In genomic region chr9:91958421-91958820, GRCm38 (mm10) we compare ENCODE assay signal across 19 mouse cellular contexts.
DNase-seq lines count a peak whose midpoint lies in the region; ATAC-seq and TF ChIP-seq lines count a peak whose summit lies in the region.
"Had no signal": no experiment of that assay in that cellular context is flagged by ENCODE, and none has a peak within 500 bp of the region (broad histone marks: within the 10 kb centered on the region; RNA-seq: fewer than 3 reads in every experiment).

No protein-coding gene starts in this region.

- H3K4me3 ChIP-seq in layer of hippocampus, adult 2 months: no peak overlapping the region
- no peak overlapping the region for H3K4me3 ChIP-seq in midbrain, embryonic 14.5 days (replicated peaks; ENCODE audit: low read depth, low read length)
- H3K4me3 ChIP-seq: embryonic facial prominence, embryonic 10.5 days; forebrain, embryonic 13.5 days; heart, embryonic 12.5 days; hindbrain, embryonic 10.5 days; hindbrain, embryonic 15.5 days had no signal

- WGBS in midbrain, embryonic 14.5 days: 73% methylated on average over 3 of the region's 3 CpGs

- no peaks in the 10 kb centered on the region for H3K9me3 ChIP-seq in midbrain, embryonic 14.5 days (ENCODE audit: control insufficient read depth, low read length)
- H3K9me3 ChIP-seq: embryonic facial prominence, embryonic 10.5 days; forebrain, embryonic 13.5 days; heart, embryonic 12.5 days; hindbrain, embryonic 10.5 days; hindbrain, embryonic 15.5 days had no signal

- DNase-seq in cerebellum, adult 9-10 months: peak; percentile 49
- no peak for DNase-seq in cerebellum, adult 11 months
- no peak for DNase-seq in layer of hippocampus, adult 2 months (ENCODE audit: low spot score in 2 of 2)
- no peak for DNase-seq in layer of hippocampus, adult 9-11 months
- DNase-seq in MEL-GATA-1-ER (ENCODE audit: extremely low read depth, low read depth): peak; percentile 70
- no peak for DNase-seq in retina, embryonic 14.5 days (ENCODE audit: low spot score)
- no peak for DNase-seq in midbrain, embryonic 14.5 days
- DNase-seq: adrenal gland, postnatal 10 days; forebrain, postnatal 0 days; gastrocnemius, postnatal 14 days had no signal

- ATAC-seq in megakaryocyte-erythroid progenitor cell, adult 5-6 weeks (replicated peaks; ENCODE audit: low FRiP score, low TSS enrichment, poor library complexity, severe bottlenecking): 0 out of 2 replicates have a peak, but pooled peaks have one; percentile 41
- no peak for ATAC-seq in midbrain, embryonic 14.5 days (ENCODE audit: low FRiP score, low TSS enrichment)
- ATAC-seq: forebrain, embryonic 13.5 days; forebrain, postnatal 0 days; inflammation-experienced regulatory T-cells, adult 6 months; intestine, postnatal 0 days had no signal

- H3K27ac ChIP-seq in layer of hippocampus, adult 2 months: peak overlapping the region; percentile 37
- no peak overlapping the region for H3K27ac ChIP-seq in midbrain, embryonic 14.5 days (replicated peaks; ENCODE audit: low read depth, low read length)
- H3K27ac ChIP-seq: embryonic facial prominence, embryonic 10.5 days; forebrain, embryonic 13.5 days; hindbrain, embryonic 10.5 days had no signal

- H3K36me3 ChIP-seq in midbrain, embryonic 14.5 days (ENCODE audit: control insufficient read depth, insufficient read depth, low read length): no peaks in the 10 kb centered on the region
- H3K36me3 ChIP-seq: embryonic facial prominence, embryonic 10.5 days; heart, embryonic 12.5 days; hindbrain, embryonic 10.5 days; hindbrain, embryonic 15.5 days had no signal

- no peak for TF ChIP-seq CTCF in layer of hippocampus, adult 2 months (conservative IDR thresholded peaks at IDR 0.05)

- no peaks in the 10 kb centered on the region for H3K4me1 ChIP-seq in midbrain, embryonic 14.5 days (ENCODE audit: control insufficient read depth, insufficient read depth, low read length)
- H3K4me1 ChIP-seq: embryonic facial prominence, embryonic 10.5 days; forebrain, embryonic 13.5 days; heart, embryonic 12.5 days; hindbrain, embryonic 10.5 days had no signal

- no peak overlapping the region for H3K9ac ChIP-seq in midbrain, embryonic 14.5 days (replicated peaks; ENCODE audit: low read length)
- H3K9ac ChIP-seq: forebrain, embryonic 13.5 days; forebrain, postnatal 0 days; heart, embryonic 12.5 days; hindbrain, embryonic 15.5 days had no signal

- no peaks in the 10 kb centered on the region for H3K27me3 ChIP-seq in midbrain, embryonic 14.5 days (ENCODE audit: control insufficient read depth, insufficient read depth, low read length)
- H3K27me3 ChIP-seq: CH12.LX; forebrain, embryonic 13.5 days; heart, embryonic 12.5 days; hindbrain, embryonic 15.5 days had no signal

- no peak overlapping the region for H3K4me2 ChIP-seq in midbrain, embryonic 14.5 days (ENCODE audit: low read length)
- H3K4me2 ChIP-seq: forebrain, embryonic 13.5 days; heart, embryonic 12.5 days; hindbrain, embryonic 15.5 days had no signal

Comparison
In these comparisons a context has a peak if more than half of its experiments do, and no peak if none do; other contexts are left out.
1. DNase-seq: peak in cerebellum, adult 9-10 months (single experiment) and MEL-GATA-1-ER (single experiment); none in cerebellum, adult 11 months (single experiment), layer of hippocampus, adult 2 months (0 of 2), layer of hippocampus, adult 9-11 months (single experiment), retina, embryonic 14.5 days (single experiment) and midbrain, embryonic 14.5 days (single experiment).